Mouse (Mus musculus) lung, postnatal 10 days (tissue): ENCODE measurements around the gene Ggta1.

ENCODE experiments used
- DNase-seq: peaks from one replicate; pipeline ENCODE4 v3.0.0; 2021

Gene Ggta1

GRCm38 (mm10) chr2:35462791-35463281 is at the start of gene Ggta1:
Gene Ggta1, minus strand, starts transcription at chr2:35463231.
- peak; percentile 31 for DNase-seq

GRCm38 (mm10) chr2:35512226-35512625 is 49.2 kb upstream of the Ggta1 start:
- DNase-seq: no peak

GRCm38 (mm10) chr2:35510920-35511319 is 47.9 kb upstream of the Ggta1 start:
- DNase-seq: no peak

GRCm38 (mm10) chr2:35509888-35510287 is 46.9 kb upstream of the Ggta1 start:
- no peak for DNase-seq

- DNase-seq: no peak
Measured at GRCm38 (mm10) chr2:35509343-35509667, 46.3 kb upstream of the Ggta1 start.

GRCm38 (mm10) chr2:35508597-35509342 is 45.7 kb upstream of the Ggta1 start:
- peak; percentile 70 for DNase-seq

- DNase-seq: peak; percentile 26
Measured at GRCm38 (mm10) chr2:35507191-35507511, 44.1 kb upstream of the Ggta1 start.

GRCm38 (mm10) chr2:35506311-35507190 is 43.5 kb upstream of the Ggta1 start:
- DNase-seq: peak; percentile 52

- DNase-seq: no peak
Measured at GRCm38 (mm10) chr2:35505519-35506286, 42.7 kb upstream of the Ggta1 start.

- no peak for DNase-seq
Measured at GRCm38 (mm10) chr2:35504417-35504776, 41.4 kb upstream of the Ggta1 start.

GRCm38 (mm10) chr2:35503723-35504416 is 40.8 kb upstream of the Ggta1 start:
- DNase-seq: no peak

- DNase-seq: no peak
Measured at GRCm38 (mm10) chr2:35503021-35503722, 40.1 kb upstream of the Ggta1 start.

GRCm38 (mm10) chr2:35502561-35502960 is 39.5 kb upstream of the Ggta1 start:
- no peak for DNase-seq

- no peak for DNase-seq
Measured at GRCm38 (mm10) chr2:35499474-35499873, 36.4 kb upstream of the Ggta1 start.

GRCm38 (mm10) chr2:35498961-35499360 is 35.9 kb upstream of the Ggta1 start:
- DNase-seq: no peak

- no peak for DNase-seq
Measured at GRCm38 (mm10) chr2:35497662-35498196, 34.7 kb upstream of the Ggta1 start.

- no peak for DNase-seq
Measured at GRCm38 (mm10) chr2:35496279-35497013, 33.4 kb upstream of the Ggta1 start.

- no peak for DNase-seq
Measured at GRCm38 (mm10) chr2:35495486-35496278, 32.7 kb upstream of the Ggta1 start.

GRCm38 (mm10) chr2:35493566-35493965 is 30.5 kb upstream of the Ggta1 start:
- DNase-seq: no peak

- no peak for DNase-seq
Measured at GRCm38 (mm10) chr2:35491151-35491550, 28.1 kb upstream of the Ggta1 start.
